Mouse (Mus musculus) intestine, postnatal 0 days (tissue): ENCODE results near the gene Stat5a. TPM values are rescaled to one million over a fixed set of nuclear protein-coding genes. Genes with fewer than 3 reads are reported as not detected.

ENCODE experiments used
- ATAC-seq: fragments of 200-750 bp; cut with Nextera tagmentation; 2 replicates; pipeline ENCODE4 v1.8.0; 2017; ENCODE audit warnings: mild to moderate bottlenecking, moderate TSS enrichment, moderate library complexity
- H3K27ac ChIP-seq: fragments of 300-500 bp; sonication (generic); 2 replicates; pipeline ENCODE4 v1.5.1; 2014; ENCODE audit warnings: mild to moderate bottlenecking, low read depth, low read length, moderate library complexity
- H3K27me3 ChIP-seq: fragments of 300-500 bp; sonication (generic); replicated peaks from 2 replicates; pipeline ENCODE4 v1.6.1; 2014; ENCODE audit warnings: low read length, mixed read lengths; ENCODE audit not compliant: control insufficient read depth, insufficient read depth
- H3K36me3 ChIP-seq: fragments of 300-500 bp; sonication (generic); 2 replicates; pipeline ENCODE4 v1.6.1; 2014; ENCODE audit warnings: mild to moderate bottlenecking, moderate library complexity; ENCODE audit not compliant: control insufficient read depth, insufficient read depth
- H3K4me1 ChIP-seq: fragments of 300-500 bp; sonication (generic); replicated peaks from 2 replicates; pipeline ENCODE4 v1.6.1; 2014; ENCODE audit warnings: antibody characterized with exemption, low read length, mixed read lengths; ENCODE audit not compliant: control insufficient read depth, insufficient read depth
- H3K4me2 ChIP-seq: fragments of 300-500 bp; sonication (generic); replicated peaks from 2 replicates; pipeline ENCODE4 v1.6.1; 2014; ENCODE audit warnings: low read depth, mild to moderate bottlenecking, moderate library complexity
- H3K4me3 ChIP-seq: fragments of 300-500 bp; sonication (generic); 2 replicates; pipeline ENCODE4 v1.5.1; 2014; ENCODE audit warnings: low read depth, low read length
- H3K9ac ChIP-seq: fragments of 300-500 bp; sonication (generic); 2 replicates; pipeline ENCODE4 v1.6.1; 2014; ENCODE audit warnings: mild to moderate bottlenecking, low read depth, low read length
- H3K9me3 ChIP-seq: fragments of 300-500 bp; sonication (generic); 2 replicates; pipeline ENCODE4 v1.6.1; 2016; ENCODE audit warnings: mixed run types; ENCODE audit not compliant: control insufficient read depth
- CTCF ChIP-seq: sonication (generic); IDR thresholded peaks from 2 replicates; pipeline ENCODE4 v1.5.1; 2016; ENCODE audit warnings: low read depth, mild to moderate bottlenecking, control low read depth, antibody characterized with exemption, moderate library complexity
- WGBS: fragments of 180-500 bp; shearing (Covaris S2); extraction: QIAGEN DNeasy Blood & Tissue Kit; methylation state at CpG from one replicate; pipeline ENCODE4 v1.1.7; 2014; 5-methylcytosine and 5-hydroxymethylcytosine counted together
- polyA plus RNA-seq: library from polyadenylated mRNA; unstranded; fragments of >200 nt; fragmentation: Nextera tagmentation; extraction: Ambion mirVana; gene quantifications from 2 replicates; pipeline ENCODE4 v1.2.1, GENCODE M21; 2015

Gene Stat5a
- polyA plus RNA-seq, 1 experiment from 2014 or later = 4.8 TPM

DNA sequence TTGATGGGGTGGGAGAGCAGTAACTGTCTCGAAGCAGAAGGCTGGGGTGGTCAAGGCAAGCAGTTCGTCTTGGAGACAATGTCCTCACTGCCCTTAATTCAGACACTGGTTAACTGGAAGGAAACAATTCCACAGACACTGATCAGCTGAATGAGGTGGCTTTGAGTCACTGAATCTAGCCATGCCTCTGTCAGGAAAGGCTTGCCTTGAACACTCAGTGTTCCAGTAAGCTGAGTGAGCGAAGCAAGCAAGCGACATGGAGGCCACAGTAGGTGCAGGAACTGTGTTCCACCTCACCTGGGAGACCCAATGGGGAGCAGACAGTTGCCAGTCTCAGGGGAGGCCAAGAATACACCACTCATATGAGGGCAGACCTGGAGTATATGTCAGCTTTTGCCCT, 28.1 kb downstream of the Stat5a start:
- no peak for ATAC-seq
- peaks cover 66% of the 10 kb centered on the region for H3K36me3 ChIP-seq
- 0 out of 2 replicates have a peak, but pooled peaks cover 6% of the 10 kb centered on the region for H3K4me1 ChIP-seq
- peak overlapping the region; percentile 15; the same call in 1 of the 2 replicates for H3K27ac ChIP-seq
- no peaks in the 10 kb centered on the region for H3K27me3 ChIP-seq
- H3K9me3 ChIP-seq = no peaks in the 10 kb centered on the region
- H3K4me2 ChIP-seq = no peak overlapping the region
- no peak overlapping the region for H3K9ac ChIP-seq
- TF ChIP-seq CTCF = no peak
- H3K4me3 ChIP-seq = no peak overlapping the region
- WGBS = 71% methylated on average over 4 of the region's 4 CpGs

DNA sequence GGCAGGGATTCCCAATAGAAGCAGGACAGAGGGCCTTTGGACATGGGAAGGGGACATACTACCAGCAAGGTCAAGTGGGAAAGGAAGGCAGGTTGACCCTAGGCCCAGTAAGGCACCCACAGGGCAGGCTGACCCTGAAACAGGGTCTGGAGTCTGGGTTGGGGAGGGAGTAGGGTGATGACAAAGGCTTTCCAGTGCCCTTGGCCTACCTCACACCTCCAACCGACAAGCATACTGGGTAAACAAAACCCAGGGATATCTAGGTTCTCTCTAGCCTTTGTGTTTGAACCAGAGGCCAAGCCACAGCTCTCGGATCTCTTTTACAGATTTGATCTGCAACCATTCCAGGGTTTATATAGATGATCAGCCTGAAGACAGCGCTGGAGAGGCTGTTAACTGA, 28.6 kb downstream of the Stat5a start:
- Histone ChIP-seq H3K9me3 (no peaks in the 10 kb centered on the region), H3K4me3 (no peak overlapping the region), H3K36me3 (peaks cover 71% of the 10 kb centered on the region), H3K4me1 (0 out of 2 replicates have a peak, but pooled peaks cover 6% of the 10 kb centered on the region), H3K27ac (peak overlapping the region; percentile 15; the same call in 1 of the 2 replicates), H3K4me2 (no peak overlapping the region), H3K27me3 (no peaks in the 10 kb centered on the region), H3K9ac (no peak overlapping the region)
- no peak for TF ChIP-seq CTCF
- 76% methylated on average over 3 of the region's 3 CpGs for WGBS
- ATAC-seq = no peak

GRCm38 (mm10) chr11:100888348-100888820, 29.2 kb downstream of the Stat5a start:
- Histone ChIP-seq H3K4me2 (no peak overlapping the region), H3K4me3 (no peak overlapping the region), H3K27me3 (no peaks in the 10 kb centered on the region), H3K27ac (no peak overlapping the region), H3K36me3 (peaks cover 77% of the 10 kb centered on the region), H3K9ac (no peak overlapping the region), H3K4me1 (0 out of 2 replicates have a peak, but pooled peaks cover 6% of the 10 kb centered on the region), H3K9me3 (no peaks in the 10 kb centered on the region)
- 59% methylated on average over 10 of the region's 10 CpGs for WGBS
- no peak for TF ChIP-seq CTCF
- no peak for ATAC-seq

DNA sequence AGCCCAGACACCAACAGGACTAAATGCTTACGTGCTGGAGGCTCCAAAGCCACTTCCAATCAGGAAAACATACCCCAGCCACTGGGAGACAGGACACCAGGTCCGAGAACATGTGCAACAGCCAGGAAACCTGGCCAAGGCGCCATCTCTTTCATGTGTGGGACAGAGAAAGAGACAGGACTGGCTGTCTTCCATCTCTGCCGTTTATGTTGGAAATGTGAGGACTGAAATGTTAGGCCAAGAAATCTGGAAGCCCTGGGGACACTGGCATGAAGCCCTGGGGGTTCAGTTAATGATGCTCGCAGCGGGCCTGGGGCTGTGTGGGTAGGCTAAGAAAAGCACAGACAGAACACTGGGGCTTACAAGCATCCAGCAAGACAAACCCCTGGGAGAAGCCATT, 31.3 kb downstream of the Stat5a start:
- 92% methylated on average over 6 of the region's 6 CpGs for WGBS
- no peaks in the 10 kb centered on the region for H3K27me3 ChIP-seq
- no peak overlapping the region for H3K4me2 ChIP-seq
- peaks cover 79% of the 10 kb centered on the region for H3K36me3 ChIP-seq
- H3K4me1 ChIP-seq = 0 out of 2 replicates have a peak, but pooled peaks cover 6% of the 10 kb centered on the region
- no peaks in the 10 kb centered on the region for H3K9me3 ChIP-seq
- H3K9ac ChIP-seq = no peak overlapping the region
- no peak overlapping the region for H3K27ac ChIP-seq
- no peak for TF ChIP-seq CTCF
- H3K4me3 ChIP-seq = no peak overlapping the region
- ATAC-seq = no peak

DNA sequence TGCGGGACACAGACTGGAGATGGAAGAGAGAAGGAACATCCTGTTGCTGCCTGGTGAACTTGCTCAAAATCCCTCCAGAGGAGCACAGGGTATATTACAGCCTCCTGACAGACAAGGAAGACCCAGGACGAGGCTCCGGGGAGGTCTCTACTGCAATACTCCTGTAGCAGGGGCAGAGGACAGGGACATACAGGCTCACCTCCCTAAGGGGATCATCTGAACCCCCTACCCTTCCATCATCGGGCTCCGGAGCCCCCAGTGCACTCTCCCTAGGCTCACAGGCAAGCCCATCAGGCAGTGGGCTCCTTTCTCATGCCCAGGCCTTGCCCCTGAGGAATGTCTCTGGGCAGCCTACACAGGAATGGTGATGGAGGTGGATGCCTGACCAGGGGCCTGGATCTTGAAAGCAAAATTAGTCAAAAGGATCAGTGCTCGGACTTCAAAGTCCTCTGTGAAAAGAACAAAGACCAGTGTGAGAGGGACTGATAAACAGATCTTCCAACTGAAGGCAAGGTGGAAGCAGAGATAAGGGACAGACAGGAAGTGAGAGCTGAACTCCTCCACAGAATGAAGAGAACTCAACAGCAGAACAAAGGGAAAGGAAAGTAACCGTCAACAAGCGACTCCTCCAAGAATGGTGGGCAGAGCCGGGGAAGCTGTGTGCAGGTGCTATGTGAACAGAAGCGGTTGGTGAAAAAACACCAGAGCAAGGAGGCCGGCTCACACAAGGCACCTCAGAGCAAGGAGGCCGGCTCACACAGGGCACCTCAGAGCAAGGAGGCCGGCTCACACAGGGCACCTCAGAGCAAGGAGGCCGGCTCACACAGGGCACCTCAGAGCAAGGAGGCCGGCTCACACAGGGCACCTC, 32.3 kb downstream of the Stat5a start:
- Histone ChIP-seq H3K9me3 (no peaks in the 10 kb centered on the region), H3K4me3 (no peak overlapping the region), H3K9ac (no peak overlapping the region), H3K4me1 (no peaks in the 10 kb centered on the region), H3K27me3 (no peaks in the 10 kb centered on the region), H3K27ac (no peak overlapping the region), H3K4me2 (no peak overlapping the region), H3K36me3 (peaks cover 81% of the 10 kb centered on the region)
- TF ChIP-seq CTCF = 0 out of 2 replicates have a peak, but pooled peaks have one; percentile 3
- WGBS = 62% methylated on average over 15 of the region's 15 CpGs
- no peak for ATAC-seq

- no peak overlapping the region for H3K9ac ChIP-seq
- no peak overlapping the region for H3K27ac ChIP-seq
- ATAC-seq = no peak
- no peak for TF ChIP-seq CTCF
- whole genome bisulfite sequencing = 84% methylated on average over 5 of the region's 5 CpGs
- H3K9me3 ChIP-seq = no peaks in the 10 kb centered on the region
- H3K4me2 ChIP-seq = no peak overlapping the region
- H3K36me3 ChIP-seq = peaks cover 79% of the 10 kb centered on the region
- H3K27me3 ChIP-seq = no peaks in the 10 kb centered on the region
- no peaks in the 10 kb centered on the region for H3K4me1 ChIP-seq
- no peak overlapping the region for H3K4me3 ChIP-seq
Observed at GRCm38 (mm10) chr11:100892435-100892834, 33.3 kb downstream of the Stat5a start.
